Mouse (Mus musculus) hematopoietic stem cell, adult 5-6 weeks (primary cell): ENCODE measurements at regions not wholly inside any gene's neighbourhood (a gene's known extent, or its start where the extent isn't known, plus 50 kb on each side); places are given as distances from the start of the nearest gene placed in this dataset.

ENCODE experiments used
- ATAC-seq, 2 experiments: fragments of 125-278 bp in 1 of 2; replicated peaks in 1 of 2; 2 replicates each; pipeline ENCODE4 v1.8.0; 2016 to 2017; ENCODE audit warnings: inconsistent platforms in 2 of 2, mild to moderate bottlenecking in 2 of 2, moderate number of reproducible peaks in 2 of 2, low read depth in 1 of 2, moderate TSS enrichment in 1 of 2; ENCODE audit not compliant: low FRiP score in 2 of 2, poor library complexity in 2 of 2, severe bottlenecking in 2 of 2, insufficient read depth in 1 of 2, low TSS enrichment in 1 of 2

- no peak for ATAC-seq
These were observed 185.1 kb downstream of the Cog6 start for GRCm38 (mm10) chr3:52831986-52832385.

GRCm38 (mm10) chr3:52830101-52830500, 186.9 kb downstream of the Cog6 start:
- ATAC-seq, result no peak

- ATAC-seq, result no peak
These were observed 188.0 kb downstream of the Cog6 start for GRCm38 (mm10) chr3:52829069-52829468.

DNA sequence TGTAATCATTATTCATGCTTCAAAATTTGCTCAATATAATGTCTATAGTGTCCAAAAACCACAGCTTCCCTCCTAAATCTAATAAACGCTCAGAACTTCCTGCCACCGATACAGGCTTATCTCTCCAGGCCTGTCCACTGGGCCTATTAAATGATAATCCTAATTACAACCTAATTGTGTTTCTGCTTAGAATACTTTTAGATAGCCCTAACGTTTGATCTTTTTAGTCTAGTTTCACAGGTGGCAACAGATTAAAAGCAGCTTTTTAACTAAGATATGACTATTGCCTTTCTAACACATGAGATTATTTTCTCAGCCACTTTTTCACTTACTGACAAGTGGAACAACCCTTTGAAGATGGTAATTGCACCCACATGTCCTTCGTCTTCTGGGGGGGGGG, 188.6 kb downstream of the Cog6 start:
- ATAC-seq, result no peak

DNA sequence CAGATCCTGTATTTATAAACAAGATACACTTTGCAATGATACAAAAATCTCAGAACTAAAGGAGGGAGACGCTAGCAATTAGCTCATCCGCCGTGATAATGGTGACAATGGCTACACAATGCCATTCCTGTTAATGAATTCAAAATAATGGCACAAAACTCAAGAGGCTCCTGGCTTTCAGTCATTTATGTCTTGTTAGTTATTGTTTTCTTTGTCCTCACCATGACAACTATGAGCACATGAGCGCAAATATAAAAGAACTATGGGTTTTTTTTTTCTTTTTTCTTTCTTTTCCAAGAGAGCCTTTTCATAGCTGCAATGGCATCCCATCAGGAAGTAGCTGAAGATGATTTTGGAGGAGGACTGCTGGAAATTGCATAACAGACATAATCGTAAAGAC, 194.2 kb downstream of the Cog6 start:
- ATAC-seq, result no peak

DNA sequence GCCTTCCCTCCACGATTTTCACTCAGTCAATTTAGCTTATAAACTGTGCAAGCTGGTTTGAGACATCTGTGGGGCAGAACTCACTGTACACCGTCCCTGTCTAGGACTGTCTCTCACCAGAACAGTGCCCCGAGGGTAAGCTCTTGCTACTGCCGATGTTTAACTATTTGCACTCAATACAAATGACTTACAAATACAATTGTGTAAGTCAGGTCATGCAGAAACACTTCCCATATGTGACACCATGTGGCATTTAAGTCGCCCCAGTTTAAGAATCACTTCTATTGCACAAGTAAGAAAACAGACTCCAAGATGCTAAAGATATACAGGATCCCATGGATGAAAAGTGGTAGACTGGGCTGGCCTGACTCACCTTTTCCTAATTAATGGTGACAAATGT, 195.6 kb downstream of the Cog6 start:
- ATAC-seq, result no peak

- ATAC-seq, result no peak
These were observed 198.6 kb downstream of the Cog6 start for GRCm38 (mm10) chr3:52818401-52818800.

DNA sequence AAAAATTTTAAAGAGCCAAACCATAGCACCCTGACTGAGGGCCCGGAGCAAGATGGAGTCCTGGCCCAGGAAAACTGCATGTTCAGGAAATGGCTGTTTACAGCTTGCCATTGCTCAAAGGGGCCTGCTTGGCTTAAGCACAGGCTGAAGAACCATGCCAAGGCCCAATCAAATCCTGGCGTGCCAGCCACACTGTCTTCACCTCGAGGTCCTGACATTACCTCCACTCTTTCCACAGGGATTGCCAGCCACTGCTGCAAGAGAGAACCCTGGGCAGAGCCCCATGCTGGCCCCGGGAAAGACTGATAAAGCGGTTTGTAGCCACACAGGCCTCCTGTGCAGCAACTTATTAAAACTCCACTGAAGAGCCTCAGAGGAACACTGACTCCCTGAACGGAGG, 199.6 kb downstream of the Cog6 start:
- no peak for ATAC-seq

DNA sequence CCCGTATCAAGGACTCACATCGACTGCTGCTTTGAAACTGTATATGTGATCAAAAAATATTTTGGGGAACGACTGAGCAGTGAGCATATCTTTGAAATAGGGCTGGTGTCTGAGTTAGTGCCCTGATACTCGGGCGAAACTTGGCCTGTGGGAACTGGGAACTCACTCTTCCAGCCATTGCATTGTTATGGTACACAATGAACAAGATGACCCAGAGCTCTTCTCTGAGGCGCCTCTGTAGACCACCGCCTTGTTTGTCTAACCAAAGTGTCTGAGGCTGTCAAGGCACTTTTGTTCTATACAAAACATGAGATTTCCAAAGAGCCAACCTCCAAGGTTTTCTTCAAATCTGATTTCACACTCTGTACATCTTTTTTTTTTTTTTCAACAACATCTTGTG, 201.5 kb downstream of the Cog6 start:
- ATAC-seq, result no peak

DNA sequence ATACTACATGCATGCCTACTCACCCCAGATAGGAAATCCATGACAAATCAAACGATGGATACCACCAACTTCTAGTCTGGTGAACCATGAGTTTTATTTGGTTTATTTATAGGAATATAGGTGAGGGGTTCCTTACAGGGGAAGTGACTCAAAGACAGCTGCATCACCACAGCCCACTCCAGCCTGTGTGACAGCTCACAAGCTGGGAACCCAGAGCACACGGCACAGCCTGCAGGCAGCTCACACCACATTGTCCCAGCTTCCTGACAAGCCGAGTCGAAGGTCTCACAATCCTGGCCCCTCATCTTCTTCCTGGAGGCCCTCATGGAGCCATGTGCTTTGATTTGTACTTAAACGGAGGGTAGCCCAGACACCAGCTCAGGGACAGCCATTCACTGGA, 214.7 kb downstream of the Cog6 start:
- ATAC-seq, result no peak

DNA sequence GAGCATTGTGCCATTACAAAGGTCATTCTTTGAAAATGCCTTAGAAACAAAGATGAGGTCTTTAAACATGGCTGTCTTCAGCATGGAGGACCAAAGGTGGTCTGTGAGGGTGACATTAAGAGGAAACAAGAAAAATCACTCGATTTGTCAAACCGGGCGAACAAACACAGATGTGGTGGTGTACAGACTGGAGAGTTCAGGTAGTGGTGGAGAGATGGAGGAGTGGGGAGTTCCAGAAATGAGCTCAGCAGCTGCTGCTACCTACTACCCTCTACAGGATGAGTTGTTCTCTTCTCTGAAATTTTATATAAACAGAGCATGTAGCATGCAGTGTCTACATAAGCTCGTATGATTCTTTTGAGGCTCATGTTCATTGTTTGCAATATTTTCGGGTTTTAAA, 215.6 kb downstream of the Cog6 start:
- no peak for ATAC-seq

DNA sequence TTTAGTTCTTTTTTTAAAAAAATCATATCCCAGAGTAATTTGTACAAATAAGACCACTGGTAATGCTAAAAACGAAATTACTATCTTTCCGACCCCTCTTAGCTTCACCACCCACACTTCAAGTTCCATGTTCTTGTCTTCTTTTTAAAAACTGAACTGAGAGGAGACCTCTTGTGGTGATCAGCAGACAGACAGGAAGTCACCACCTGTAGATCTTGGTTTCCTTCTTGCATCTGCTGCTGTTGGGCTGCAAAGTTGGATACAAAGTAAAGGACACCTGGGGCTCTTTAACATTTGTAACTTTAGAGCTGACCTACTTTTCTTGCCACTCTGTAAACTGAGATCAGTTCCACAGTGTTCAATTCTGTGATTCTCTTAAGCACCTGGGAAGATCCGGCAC, 216.4 kb downstream of the Cog6 start:
- no peak for ATAC-seq

- ATAC-seq, result peak; percentile 71 to 85; a peak in 3 of 4 replicates
These were observed 219.2 kb downstream of the Cog6 start for GRCm38 (mm10) chr3:52797801-52798200.

GRCm38 (mm10) chr3:52797164-52797563, 219.9 kb downstream of the Cog6 start:
- ATAC-seq, result no peak

GRCm38 (mm10) chr3:52794218-52794617, 222.8 kb downstream of the Cog6 start:
- ATAC-seq, result no peak

- no peak for ATAC-seq
These were observed 224.2 kb downstream of the Cog6 start for GRCm38 (mm10) chr3:52792801-52793200.

DNA sequence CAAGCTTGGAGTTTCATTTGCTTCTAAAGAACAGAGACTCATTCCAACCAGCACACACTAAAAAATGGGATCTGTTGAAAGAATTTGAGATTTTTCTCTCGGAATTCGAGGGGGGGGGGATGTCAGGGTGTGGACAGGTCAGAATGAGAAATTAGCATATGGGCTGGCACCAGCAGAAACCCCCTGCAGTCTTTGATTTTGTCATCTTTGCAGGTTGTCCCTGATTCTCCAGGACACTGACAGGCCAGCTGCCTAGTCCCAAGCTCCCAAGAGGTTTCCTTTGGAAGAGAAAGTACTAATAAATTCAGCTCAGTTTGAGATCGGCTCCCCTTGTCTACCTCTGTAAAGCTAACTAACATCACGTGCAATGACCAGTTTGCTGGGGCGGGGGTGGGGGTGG, 224.9 kb downstream of the Cog6 start:
- no peak for ATAC-seq

DNA sequence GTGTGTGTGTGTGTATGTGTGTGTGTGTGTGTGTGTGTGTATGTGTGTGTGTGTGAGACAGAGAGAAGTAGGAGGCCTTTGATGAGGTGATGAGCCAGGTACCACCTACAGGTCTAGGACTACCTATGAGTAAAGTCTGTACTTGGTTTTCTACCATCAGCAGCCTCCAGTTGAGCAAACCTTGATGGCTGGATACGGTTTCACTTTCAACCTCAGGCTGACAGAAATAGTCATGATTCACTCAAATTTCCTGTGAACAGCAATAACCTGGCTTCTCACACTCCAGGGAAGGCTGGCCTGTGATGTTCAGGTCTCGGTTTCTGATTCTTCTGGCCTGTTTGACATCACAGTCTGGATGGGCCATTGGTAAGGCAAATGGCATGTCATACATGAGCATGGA, 226.1 kb downstream of the Cog6 start:
- no peak for ATAC-seq

- ATAC-seq, result no peak
These were observed 228.9 kb downstream of the Cog6 start for GRCm38 (mm10) chr3:52787964-52788760.
